Mouse (Mus musculus) myocyte (in vitro differentiated cells): Measurements from ENCODE around the gene Ptprr.

ENCODE experiments used
- E2F4 ChIP-seq: IDR thresholded peaks from one replicate; pipeline ENCODE4 v1.6.1; 2011; ENCODE audit warnings: mild to moderate bottlenecking, control low read depth, moderate library complexity; ENCODE audit not compliant: insufficient read depth
- MYOD1 ChIP-seq, 3 experiments: IDR thresholded peaks; one replicate each; pipeline ENCODE4 v1.6.1; 2011; ENCODE audit warnings: control low read depth in 2 of 3, low read depth in 2 of 3, mild to moderate bottlenecking in 2 of 3, moderate library complexity in 1 of 3; ENCODE audit not compliant: insufficient read length in 2 of 3, control insufficient read depth in 1 of 3
- MYOG ChIP-seq, 3 experiments: IDR thresholded peaks; one replicate each; pipeline ENCODE4 v1.6.1; 2011; ENCODE audit warnings: control low read depth in 2 of 3, low read depth in 2 of 3, mild to moderate bottlenecking in 2 of 3; ENCODE audit not compliant: insufficient read length in 2 of 3, control insufficient read depth in 1 of 3, insufficient read depth in 1 of 3
- POLR2A ChIP-seq: IDR thresholded peaks from one replicate; pipeline ENCODE4 v1.6.1; 2011; ENCODE audit warnings: low read depth, mild to moderate bottlenecking, control low read depth, moderate library complexity; ENCODE audit not compliant: insufficient read length
- REST ChIP-seq: IDR thresholded peaks from one replicate; pipeline ENCODE4 v1.6.1; 2011; ENCODE audit warnings: mild to moderate bottlenecking, control low read depth, moderate library complexity; ENCODE audit not compliant: insufficient read depth, insufficient read length
- TCF12 ChIP-seq: IDR thresholded peaks from one replicate; pipeline ENCODE4 v1.6.1; 2011; ENCODE audit warnings: mild to moderate bottlenecking, control low read depth; ENCODE audit not compliant: poor library complexity, insufficient read depth, severe bottlenecking
- USF1 ChIP-seq: IDR thresholded peaks from one replicate; pipeline ENCODE4 v1.6.1; 2011; ENCODE audit warnings: low read depth, mild to moderate bottlenecking, control low read depth, moderate library complexity

- no peak for TF ChIP-seq MYOD1 (IDR thresholded peaks at IDR 0.05; ENCODE audit: control insufficient read depth in 1 of 3, insufficient read length in 2 of 3, low read depth in 2 of 3)
- no peak for TF ChIP-seq USF1
- TF ChIP-seq POLR2A, result no peak
- no peak for TF ChIP-seq TCF12
- TF ChIP-seq MYOG (IDR thresholded peaks at IDR 0.05; ENCODE audit: control insufficient read depth in 1 of 3, insufficient read depth in 1 of 3, insufficient read length in 2 of 3, low read depth in 2 of 3), result no peak
- TF ChIP-seq REST, result no peak
- TF ChIP-seq E2F4, result no peak
Observed at GRCm38 (mm10) chr10:116207987-116208726, 190.1 kb downstream of the Ptprr start.
